Mouse (Mus musculus) liver (tissue): ENCODE results near the gene Smyd4.

Experiments used
- DNase-seq: peaks from one replicate; pipeline ENCODE4 v3.0.0-alpha.2; 2020; ENCODE audit warnings: mixed read lengths

The Smyd4 gene

DNA sequence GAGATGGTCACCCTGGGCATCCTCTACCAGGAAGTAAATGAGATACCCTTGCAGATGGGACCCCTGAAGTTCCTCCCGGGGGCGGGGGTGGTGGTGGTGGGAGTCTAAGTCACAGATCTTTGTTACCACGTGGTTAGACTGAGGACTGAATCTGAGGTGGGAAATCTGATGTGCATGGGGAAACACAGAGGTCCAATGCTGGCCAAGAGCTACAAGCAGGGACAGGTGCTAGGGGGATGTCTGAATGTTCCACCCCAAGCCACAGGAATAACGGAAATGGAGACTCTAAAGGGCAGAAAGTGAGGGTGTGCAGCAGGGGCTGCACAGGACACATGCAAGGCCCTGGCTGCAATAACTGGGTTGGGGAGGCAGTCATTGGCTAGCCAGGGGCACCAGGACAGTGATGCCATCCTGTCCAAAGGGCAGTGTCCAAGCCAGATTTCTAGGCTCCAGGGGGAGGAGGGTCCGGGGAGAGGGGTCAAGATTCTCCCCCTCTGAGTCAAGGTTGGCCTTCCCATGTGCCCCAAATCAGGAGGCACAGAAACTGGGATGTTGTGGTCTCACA lies 72.7 kb downstream of the Smyd4 start:
- DNase-seq, result no peak

GRCm38 (mm10) chr11:75421375-75422012 lies 73.3 kb downstream of the Smyd4 start:
- no peak for DNase-seq

DNA sequence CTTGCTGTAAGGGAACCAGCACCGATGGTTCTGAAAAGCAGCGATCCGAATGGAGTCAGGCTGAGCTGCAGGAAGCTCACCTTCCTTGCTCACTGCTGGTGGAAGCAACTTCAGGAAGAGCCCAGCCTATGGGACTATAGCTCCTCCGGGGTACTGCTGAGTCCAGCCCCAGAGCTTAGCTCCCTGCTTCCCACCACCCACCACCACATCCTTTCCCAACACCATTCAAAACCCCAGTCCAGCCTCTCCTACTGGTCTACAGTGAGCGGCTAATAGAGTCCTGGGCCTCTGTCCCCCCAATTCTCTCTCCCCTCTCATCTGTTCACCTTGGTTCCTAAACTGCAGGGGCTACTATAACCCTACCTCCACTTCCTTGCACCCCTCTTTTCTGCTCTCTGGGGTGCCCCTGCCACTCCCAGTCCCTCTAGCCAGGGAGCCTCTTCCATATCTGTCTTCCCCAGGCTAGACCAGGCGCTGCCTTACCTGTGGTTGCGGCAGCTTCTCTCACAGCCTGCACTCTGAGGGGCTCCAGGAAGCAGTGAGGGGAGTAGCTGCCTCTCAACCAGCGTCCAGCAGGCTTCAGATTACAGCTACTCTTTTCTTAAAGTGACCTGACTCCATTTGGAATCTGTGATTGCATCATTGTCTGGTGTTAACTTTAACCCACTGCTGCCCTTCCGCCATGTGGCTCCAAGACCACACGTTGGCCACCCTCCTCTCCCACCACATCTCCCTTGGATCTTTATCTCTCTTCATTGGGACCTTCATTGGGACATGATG lies 74.0 kb downstream of the Smyd4 start, which contains the start of gene Serpinf1:
Gene Serpinf1 (minus strand): TSS at position 689 of the 780 bp plus-strand sequence.
- peak; percentile 26 for DNase-seq

- DNase-seq, result no peak
Measured at GRCm38 (mm10) chr11:75423091-75423490, 74.9 kb downstream of the Smyd4 start.

GRCm38 (mm10) chr11:75424033-75424432 lies 75.8 kb downstream of the Smyd4 start:
- DNase-seq, result no peak

DNA sequence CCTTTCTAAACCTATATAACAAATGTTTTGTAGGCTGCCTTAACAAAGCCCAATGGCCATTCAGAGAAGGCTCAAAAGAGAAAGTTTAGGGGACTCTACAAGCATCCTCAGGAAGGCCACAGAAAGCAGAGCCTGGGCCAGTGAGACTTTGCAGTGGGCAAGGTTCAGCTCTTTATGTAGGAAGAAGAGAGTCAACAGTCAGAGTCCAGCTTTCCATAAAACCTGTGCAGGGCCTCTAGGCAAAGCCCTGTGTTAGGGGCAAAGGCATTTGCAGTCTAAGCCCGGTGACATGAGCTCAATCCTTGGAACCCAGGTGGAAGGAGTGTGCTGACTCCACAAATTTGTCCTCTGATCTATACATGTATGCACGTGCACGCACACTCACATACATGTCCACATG lies 76.2 kb downstream of the Smyd4 start:
- no peak for DNase-seq

- DNase-seq, result no peak
Measured at GRCm38 (mm10) chr11:75429019-75429705, 80.9 kb downstream of the Smyd4 start.

DNA sequence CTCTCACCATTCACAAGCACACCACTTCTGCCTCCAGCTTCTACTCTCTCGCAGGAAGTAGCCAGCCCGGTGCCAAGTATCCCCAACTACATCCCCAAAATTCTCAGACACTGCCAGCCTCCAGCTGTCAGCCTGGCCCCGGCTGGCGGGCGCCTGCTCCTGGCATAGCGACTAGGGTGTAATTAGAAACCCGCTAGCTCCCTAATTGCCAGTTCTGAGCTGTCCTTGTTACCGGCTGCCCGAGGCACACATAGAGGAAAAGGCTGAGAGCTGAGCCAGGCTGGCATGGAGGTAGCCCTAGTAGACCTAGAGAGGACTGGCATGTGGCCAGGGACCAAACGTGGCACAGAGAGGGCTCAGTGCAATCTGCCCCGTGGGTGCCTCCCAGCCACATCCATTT lies 83.1 kb downstream of the Smyd4 start:
- no peak for DNase-seq

DNA sequence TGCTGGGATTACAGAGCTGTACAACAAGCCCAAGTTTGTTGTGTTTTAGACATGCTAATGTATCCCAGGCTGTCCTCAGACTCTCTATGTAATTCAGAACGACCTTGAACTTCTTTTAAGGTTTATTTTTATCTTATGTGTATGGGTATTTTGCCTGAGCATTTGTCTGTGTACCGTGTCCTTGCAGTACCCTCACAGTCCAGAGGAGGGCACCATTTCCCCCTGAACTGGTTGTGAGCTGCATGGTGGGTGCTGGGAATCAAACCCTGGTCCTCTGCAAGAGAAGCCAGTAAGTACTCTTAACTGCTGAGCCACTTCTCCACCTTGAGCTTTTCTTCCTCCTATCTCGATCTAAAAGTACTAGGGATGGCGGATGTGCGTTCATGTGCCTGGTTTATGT lies 85.9 kb downstream of the Smyd4 start:
- no peak for DNase-seq

DNA sequence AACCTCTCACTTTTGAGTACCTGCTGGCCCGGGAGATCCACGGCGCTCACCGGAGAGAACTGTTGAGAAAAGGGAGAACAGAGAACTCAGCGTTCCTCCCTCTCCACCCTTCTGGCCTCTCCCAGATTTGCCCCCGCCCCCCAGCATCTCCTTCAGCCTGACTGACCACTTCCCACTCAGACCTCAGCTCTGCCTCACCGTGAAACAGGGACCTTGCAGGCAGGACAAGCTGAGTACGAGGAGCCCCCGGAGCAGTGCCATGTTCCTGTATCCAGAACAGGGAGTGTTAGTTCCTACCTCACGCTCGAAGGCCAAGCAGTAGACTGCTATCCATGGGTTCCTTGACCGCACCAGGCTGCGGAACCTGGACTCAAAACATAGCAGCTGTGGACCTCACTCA lies 90.0 kb downstream of the Smyd4 start:
- DNase-seq, result no peak

DNA sequence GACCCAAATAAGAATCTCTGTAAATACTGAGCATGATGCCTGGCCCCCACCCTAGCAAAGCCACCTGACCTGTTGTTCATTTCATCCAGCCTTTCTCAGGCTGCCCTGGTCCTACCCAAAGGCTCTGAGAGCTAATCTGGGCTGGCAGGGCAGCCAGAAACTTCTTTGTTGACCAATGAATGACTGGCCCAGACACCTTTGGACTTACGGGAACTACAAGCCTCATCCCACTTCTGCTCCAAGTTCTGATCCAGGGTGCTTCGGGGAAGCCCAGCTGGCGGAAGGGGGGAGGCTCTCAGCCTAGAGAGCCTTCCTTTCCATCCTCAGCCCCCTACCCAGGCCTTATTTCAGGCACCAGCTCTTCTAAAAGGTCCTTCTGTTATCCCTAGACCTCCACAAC lies 90.6 kb downstream of the Smyd4 start:
- no peak for DNase-seq

- peak; percentile 60 for DNase-seq
Measured at GRCm38 (mm10) chr11:75439363-75439762, 91.1 kb downstream of the Smyd4 start, which contains the start of gene Serpinf2. TSS of gene Serpinf2 (minus strand) at chr11:75439591.

DNA sequence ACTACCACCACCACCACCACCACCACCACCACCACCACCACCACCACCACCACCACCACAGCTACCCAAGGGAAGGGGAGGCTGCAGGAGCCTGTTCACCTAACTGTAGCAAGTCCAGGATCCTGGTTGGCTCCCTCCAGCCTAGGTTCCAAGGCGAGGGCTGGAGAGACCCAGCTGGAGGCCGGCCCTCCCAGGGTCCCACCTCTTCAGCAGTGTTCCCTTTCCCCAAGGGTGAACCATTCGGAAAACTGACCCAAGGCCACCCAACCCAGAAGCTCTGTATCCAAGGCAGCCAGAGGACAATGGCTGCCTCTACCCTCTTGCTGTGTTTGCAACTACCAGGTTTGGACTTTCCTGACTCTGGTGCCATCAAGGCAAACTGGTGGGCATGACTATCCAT lies 91.7 kb downstream of the Smyd4 start:
- DNase-seq, result no peak

GRCm38 (mm10) chr11:75441034-75441433 lies 92.8 kb downstream of the Smyd4 start:
- DNase-seq, result no peak

GRCm38 (mm10) chr11:75441601-75442000 lies 93.4 kb downstream of the Smyd4 start:
- DNase-seq, result no peak

- DNase-seq, result peak; percentile 64
Measured at GRCm38 (mm10) chr11:75443711-75444110, 95.5 kb downstream of the Smyd4 start.

GRCm38 (mm10) chr11:75448575-75448974 lies 100.3 kb downstream of the Smyd4 start:
- peak; percentile 72 for DNase-seq

DNA sequence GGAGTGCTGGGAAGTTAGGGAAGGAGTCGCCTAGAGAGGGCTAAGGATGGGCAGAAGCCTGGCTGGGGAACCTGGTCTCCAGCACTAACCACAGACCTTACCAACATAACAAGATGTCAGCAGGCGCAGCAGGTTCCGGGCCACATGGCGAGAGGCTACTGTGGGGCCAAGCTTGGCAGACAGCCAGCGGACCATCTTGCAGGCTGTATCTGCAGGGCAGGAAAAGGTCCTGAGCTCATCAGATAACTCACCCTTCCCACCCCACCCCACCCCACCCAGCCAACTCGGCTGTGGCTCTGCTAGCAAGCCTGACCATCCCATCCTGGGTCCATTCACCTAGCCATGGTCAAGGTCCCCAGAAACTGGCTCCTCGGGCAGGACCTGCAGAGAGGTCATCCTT lies 101.5 kb downstream of the Smyd4 start:
- DNase-seq, result peak; percentile 95

- DNase-seq, result peak; percentile 77
Measured at GRCm38 (mm10) chr11:75450304-75450908, 102.2 kb downstream of the Smyd4 start.

- peak; percentile 83 for DNase-seq
Measured at GRCm38 (mm10) chr11:75450936-75451335, 102.7 kb downstream of the Smyd4 start.

DNA sequence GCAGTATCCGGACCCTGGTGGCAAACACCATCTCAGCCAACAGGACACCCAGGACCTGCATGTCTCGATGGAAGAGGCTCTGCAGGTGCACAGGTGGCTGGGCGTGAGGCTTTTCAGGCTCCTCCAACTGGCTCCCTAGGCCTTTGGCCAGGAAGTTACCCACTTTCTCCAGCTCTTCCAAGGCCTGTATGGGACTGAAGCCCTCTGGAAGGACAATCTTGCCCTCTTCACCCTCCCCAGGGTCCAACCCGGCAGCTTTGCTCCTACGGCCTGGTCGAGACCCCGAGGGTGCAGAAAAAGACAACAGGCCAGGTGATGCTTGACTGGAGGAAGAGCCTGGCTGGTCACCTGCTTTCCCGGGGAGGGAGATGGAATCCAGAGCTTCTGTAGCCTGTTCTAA lies 103.8 kb downstream of the Smyd4 start:
- no peak for DNase-seq

GRCm38 (mm10) chr11:75452812-75453557 lies 104.8 kb downstream of the Smyd4 start:
- no peak for DNase-seq
